Mouse (Mus musculus) heart, adult 9 months (tissue): ENCODE data around the gene Rbfox2.

ENCODE experiments used
- DNase-seq, 2 experiments: peaks; one replicate each; pipeline ENCODE4 v3.0.0; 2022; ENCODE audit warnings: low spot score in 2 of 2

Gene Rbfox2

GRCm38 (mm10) chr15:77104349-77105158 is 202.2 kb downstream of the Rbfox2 start:
- DNase-seq, result no peak

- no peak for DNase-seq
Measured at GRCm38 (mm10) chr15:77102685-77103084, 204.1 kb downstream of the Rbfox2 start.

DNA sequence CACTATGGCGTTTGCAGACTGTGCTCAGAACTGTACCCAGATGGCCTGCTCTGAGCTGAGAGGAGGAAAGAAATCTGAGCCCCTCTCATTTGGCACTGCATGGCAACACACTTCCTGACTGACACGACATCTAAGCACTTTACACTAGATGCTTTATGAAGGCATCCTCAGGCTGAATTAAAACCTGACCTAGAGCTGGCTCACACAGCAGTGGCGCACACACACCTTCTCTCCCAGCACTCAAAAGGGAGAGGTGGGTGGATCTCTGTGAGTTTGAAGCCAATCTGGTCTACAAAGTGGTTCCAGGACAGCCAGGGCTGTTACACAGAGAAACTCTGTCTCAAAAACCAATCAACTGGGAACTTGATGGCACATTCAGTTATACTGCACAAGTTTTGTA is 207.0 kb downstream of the Rbfox2 start:
- DNase-seq, result no peak

GRCm38 (mm10) chr15:77097358-77097757 is 209.4 kb downstream of the Rbfox2 start:
- no peak for DNase-seq

DNA sequence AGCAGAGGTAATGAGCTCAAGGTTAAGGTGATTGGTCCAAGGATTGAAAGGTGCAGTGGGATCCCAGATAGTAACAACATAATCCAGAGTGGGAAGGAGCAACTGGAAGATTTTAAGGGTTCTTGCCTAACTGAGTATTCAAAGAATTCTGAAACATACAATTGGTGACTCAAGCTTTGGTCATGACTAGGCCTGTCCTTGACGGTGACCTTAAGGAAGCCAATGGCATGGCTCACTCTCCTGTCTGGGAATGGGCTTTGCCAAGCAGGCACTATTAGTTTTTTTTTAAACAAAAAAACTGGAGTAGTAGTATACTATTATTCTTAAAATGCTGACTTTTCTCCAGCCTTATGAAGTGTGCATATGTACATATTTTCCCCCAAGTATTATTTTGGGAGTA is 211.6 kb downstream of the Rbfox2 start:
- DNase-seq, result no peak

DNA sequence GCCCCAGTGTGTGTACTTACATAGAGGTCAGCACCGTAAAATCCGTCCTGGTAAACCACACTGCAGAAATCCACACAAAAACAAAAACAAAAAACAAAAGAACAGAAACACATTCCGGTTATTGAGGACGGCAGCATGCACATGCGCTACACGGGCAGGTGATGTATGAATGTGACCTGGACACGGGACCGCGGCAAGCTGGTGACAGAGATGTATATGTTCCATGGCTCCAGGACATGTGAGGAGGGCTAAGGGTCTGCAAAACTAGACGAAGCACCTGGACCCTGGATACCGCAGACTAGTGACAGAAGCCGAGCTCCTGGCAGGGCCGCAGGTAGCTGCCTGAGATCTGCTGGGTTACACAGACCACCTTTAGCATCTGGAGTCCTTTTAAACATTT is 212.4 kb downstream of the Rbfox2 start:
- DNase-seq, result no peak

DNA sequence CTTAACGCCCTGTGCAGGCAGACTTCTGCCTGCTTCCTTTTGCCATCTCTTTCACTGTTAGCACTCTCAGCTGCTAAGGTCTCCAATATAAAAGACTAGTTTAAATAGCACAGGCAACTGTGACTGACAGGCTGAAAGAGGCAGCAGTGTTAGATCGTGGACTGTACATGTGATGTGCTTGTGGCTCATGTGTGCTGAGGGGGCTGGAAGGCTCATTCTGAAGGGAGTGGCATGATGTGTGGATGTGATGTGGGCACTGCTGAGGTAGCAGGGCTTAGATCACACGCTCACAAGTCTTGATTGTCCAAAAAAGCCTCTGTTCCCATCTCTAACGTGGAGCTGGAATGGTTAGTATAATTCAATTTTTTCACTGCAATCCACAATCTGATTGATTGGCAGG is 215.4 kb downstream of the Rbfox2 start:
- no peak for DNase-seq

DNA sequence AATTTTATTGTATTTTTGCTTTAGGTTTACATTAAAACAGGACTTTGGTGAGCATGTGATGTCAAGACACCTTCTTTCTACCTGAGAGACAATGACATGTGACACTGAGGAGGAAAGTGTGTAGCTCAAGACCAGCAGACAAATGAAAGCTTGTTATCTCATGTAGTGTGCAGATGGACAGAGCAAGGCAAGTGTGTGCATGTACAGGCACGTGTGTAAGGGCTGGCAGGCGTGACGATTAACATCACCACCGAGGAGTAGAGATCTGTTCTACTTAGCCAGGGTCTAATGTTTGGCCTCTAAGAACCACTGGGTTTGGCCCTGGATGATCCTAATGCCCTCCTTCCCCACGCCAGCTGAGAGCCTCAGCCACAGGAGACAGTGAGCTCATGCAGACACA is 216.3 kb downstream of the Rbfox2 start:
- no peak for DNase-seq

DNA sequence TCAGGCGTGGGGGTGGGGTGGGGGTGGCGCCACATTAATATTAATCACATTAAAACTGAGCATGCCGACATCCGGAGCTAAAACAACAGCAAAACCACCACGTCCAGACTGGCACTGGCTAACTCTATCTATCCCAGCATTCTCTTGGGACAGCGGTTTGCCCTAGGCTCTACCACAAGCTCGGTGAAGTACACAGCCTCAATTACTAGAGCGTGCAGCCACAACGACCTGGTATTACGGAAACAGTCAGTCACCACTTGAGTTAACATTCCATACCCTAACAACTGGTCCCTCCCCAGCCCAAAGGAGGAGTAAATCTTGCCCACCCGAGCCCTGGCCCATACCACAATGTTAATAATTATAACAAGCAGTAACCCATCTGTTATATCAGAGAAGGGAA is 217.6 kb downstream of the Rbfox2 start:
- no peak for DNase-seq

GRCm38 (mm10) chr15:77086488-77086887 is 220.3 kb downstream of the Rbfox2 start:
- no peak for DNase-seq

DNA sequence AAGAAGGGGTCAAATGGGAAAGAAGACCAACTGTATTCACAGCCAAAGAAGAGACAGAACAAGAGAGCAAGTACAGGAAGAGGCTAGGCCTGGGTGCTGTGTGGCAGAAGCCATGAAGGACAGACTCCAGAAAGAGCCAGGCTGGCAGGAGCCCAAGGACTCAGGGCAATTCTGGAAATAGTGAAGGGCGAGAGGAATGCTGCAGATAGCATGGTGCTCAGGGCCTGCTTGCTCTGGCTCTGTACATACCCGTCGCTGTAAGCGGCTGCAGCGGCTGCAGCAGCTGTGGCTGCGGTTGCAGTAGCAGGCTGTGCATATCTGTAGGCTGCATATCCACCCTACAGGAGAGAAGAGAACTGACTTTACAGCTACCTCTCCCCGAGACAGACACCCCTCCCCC is 221.0 kb downstream of the Rbfox2 start:
- peak; percentile 35 to 71 for DNase-seq

DNA sequence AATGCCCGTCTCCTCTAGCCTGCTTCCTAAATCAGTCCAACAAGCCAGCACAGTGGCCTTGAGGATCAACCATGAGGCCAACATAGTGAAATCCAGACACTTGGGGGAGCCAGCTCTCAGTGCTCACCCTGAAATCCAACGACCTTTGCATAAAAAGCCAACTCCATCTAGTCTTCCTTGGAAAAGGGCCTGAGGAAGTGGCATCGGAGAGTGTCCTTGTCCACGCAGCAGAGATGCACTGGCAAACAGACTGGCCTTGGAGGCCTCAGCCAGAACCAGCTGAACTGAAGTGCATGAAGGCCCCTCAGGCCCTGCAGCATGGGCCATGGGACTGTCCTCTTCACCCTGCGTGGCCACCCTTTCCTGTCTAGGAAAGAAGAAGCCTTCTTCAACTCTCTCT is 225.3 kb downstream of the Rbfox2 start:
- no peak for DNase-seq

GRCm38 (mm10) chr15:77080684-77081254 is 226.0 kb downstream of the Rbfox2 start:
- DNase-seq, result no peak

DNA sequence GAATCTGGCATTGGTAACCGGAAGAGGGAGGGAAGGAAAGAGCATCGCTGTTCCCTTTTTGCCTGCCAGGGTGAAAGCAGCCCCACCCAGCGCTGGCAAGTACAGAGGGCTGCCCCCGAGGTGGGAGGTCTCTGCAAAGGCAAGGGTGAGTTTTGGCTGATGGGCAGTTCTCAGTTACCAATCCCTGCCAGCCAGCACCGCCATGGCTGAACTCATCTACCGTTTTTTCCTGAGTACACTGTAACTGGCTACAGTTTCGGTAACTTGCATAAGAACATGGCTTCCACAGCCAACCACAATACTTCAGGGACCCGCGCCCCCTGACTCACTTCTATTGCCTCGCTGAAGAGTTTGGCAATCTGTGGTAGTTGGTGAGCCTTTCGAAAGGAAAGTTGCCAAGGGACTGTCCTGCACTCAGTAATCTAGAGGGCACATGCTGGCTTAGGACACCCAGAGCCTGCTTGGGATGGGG is 226.9 kb downstream of the Rbfox2 start:
- peak; percentile 65 to 69 for DNase-seq

- no peak for DNase-seq
Measured at GRCm38 (mm10) chr15:77079256-77079822, 227.5 kb downstream of the Rbfox2 start.

- DNase-seq, result no peak
Measured at GRCm38 (mm10) chr15:77078786-77079185, 228.0 kb downstream of the Rbfox2 start.

- DNase-seq, result no peak
Measured at GRCm38 (mm10) chr15:77077906-77078305, 228.9 kb downstream of the Rbfox2 start.

- DNase-seq, result peak in 1 of 2 experiments; percentile 27
Measured at GRCm38 (mm10) chr15:77076523-77076922, 230.3 kb downstream of the Rbfox2 start.

DNA sequence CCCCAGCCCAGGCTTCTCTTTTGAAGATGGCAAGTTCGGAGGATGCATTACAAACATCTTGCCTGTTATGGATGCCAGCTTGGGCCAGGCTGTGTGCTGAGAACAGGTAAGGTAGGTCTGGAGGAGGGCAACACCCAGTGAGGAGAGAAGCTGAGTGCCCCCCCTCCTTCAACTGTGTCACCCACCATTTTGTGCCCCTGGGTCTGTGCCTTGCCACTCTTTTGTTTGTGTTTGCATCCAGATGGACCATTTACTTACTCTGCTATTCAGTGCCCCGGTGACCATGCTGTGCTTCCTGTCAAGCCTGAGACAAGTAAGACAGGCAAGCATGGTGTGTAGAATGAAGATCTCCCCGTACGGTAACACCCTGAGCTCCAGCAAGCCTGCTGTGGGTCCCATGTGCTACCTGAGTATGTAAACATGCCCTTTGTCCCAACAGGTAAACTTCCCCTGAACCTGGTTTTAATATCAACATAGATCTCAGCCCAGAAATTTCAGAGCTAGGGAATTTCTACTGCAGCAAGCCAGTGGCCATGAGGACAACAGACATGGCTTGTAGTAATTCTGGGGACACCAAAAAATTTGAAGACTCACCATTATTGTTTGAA is 234.1 kb downstream of the Rbfox2 start:
- DNase-seq, result no peak

GRCm38 (mm10) chr15:77071501-77071900 is 235.3 kb downstream of the Rbfox2 start:
- no peak for DNase-seq

GRCm38 (mm10) chr15:77070745-77071268 is 236.0 kb downstream of the Rbfox2 start:
- no peak for DNase-seq

GRCm38 (mm10) chr15:77069019-77069418 is 237.8 kb downstream of the Rbfox2 start:
- DNase-seq, result peak in 1 of 2 experiments; percentile 26
